Mouse (Mus musculus) hindbrain, embryonic 15.5 days (tissue): ENCODE data around the gene Nf2. TPM values are rescaled to one million over a fixed set of nuclear protein-coding genes. Genes with fewer than 3 reads are reported as not detected.

Experiments
- ATAC-seq: fragments of 200-750 bp; cut with Nextera tagmentation; 2 replicates; pipeline ENCODE4 v1.8.0; 2017; ENCODE audit warnings: low read depth, moderate number of reproducible peaks, moderate TSS enrichment; ENCODE audit not compliant: low FRiP score
- H3K27ac ChIP-seq: fragments of 300-500 bp; sonication (generic); replicated peaks from 2 replicates; pipeline ENCODE4 v1.5.1; 2015; ENCODE audit warnings: mild to moderate bottlenecking, inconsistent platforms
- H3K27me3 ChIP-seq: fragments of 300-500 bp; sonication (generic); 2 replicates; pipeline ENCODE4 v1.6.1; 2015; ENCODE audit warnings: control low read depth, inconsistent platforms
- H3K36me3 ChIP-seq: fragments of 300-500 bp; sonication (generic); 2 replicates; pipeline ENCODE4 v1.6.1; 2015; ENCODE audit warnings: control low read depth, inconsistent platforms
- H3K4me1 ChIP-seq: fragments of 300-500 bp; sonication (generic); replicated peaks from 2 replicates; pipeline ENCODE4 v1.6.1; 2015; ENCODE audit warnings: control low read depth, inconsistent platforms
- H3K4me2 ChIP-seq: fragments of 300-500 bp; sonication (generic); 2 replicates; pipeline ENCODE4 v1.6.1; 2015; ENCODE audit warnings: moderate library complexity, mild to moderate bottlenecking, inconsistent platforms
- H3K4me3 ChIP-seq: fragments of 300-500 bp; sonication (generic); 2 replicates; pipeline ENCODE4 v1.5.1; 2015; ENCODE audit warnings: mild to moderate bottlenecking, inconsistent platforms
- H3K9ac ChIP-seq: fragments of 300-500 bp; sonication (generic); 2 replicates; pipeline ENCODE4 v1.6.1; 2015; ENCODE audit warnings: inconsistent platforms
- H3K9me3 ChIP-seq: fragments of 300-500 bp; sonication (generic); 2 replicates; pipeline ENCODE4 v1.6.1; 2016; ENCODE audit warnings: control low read depth, inconsistent platforms
- WGBS: fragments of 180-500 bp; shearing (Covaris S2); methylation state at CpG from one replicate; pipeline ENCODE4 v1.1.7; 2015; 5-methylcytosine and 5-hydroxymethylcytosine counted together
- polyA plus RNA-seq: library from polyadenylated mRNA; unstranded; fragments of >200 nt; fragmentation: Nextera tagmentation; extraction: Ambion mirVana; gene quantifications from 2 replicates; pipeline ENCODE4 v1.2.1, GENCODE M21; 2015

Nf2 gene
- polyA plus RNA-seq, 1 experiment from 2014 or later = 72.3 TPM

DNA sequence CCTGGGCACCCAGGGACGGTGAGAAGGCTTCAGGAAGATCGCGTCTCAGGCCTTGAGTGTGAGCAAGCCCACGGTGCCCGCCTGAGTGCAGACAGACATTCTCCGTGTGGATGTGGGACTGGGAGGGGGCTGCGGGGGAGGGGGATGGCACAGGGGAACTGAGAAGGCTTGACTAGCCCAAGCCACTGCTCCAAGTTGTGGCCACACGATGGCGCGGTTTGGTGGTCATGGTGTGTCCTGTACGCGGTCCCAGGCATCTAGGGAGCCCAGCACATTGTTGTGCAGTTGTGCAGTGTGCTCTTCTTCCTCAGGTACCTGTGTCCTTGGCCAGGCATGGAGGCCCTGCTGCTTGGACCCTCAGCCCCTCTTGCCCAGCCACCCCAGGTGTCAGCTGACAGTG is 115.2 kb downstream of the Nf2 start:
- Histone ChIP-seq H3K4me1 (peaks cover 16% of the 10 kb centered on the region), H3K27me3 (no peaks in the 10 kb centered on the region), H3K4me2 (no peak overlapping the region), H3K27ac (no peak overlapping the region), H3K9ac (no peak overlapping the region), H3K36me3 (no peaks in the 10 kb centered on the region), H3K4me3 (no peak overlapping the region), H3K9me3 (no peaks in the 10 kb centered on the region)
- ATAC-seq = no peak
- WGBS = 35% methylated on average over 12 of the region's 12 CpGs

DNA sequence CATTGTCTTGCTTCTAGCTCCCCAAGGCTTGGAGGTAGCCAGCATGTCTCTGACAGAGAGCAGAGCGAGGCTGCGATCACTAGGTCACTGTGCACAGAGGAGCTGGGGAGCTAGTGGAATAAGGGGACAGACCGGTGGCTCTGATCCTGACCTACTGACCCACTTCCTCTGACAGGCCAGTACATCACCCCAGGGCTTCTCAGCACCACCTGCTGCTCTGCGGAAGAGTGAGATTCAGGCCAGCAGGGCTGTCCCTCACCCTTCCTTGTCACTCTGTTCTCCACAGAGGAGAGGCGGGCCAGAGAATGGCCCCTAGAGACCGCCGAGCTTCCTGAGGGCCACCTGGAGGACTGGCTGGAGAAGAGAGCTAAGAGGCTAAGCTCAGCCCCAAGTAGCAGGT is 117.6 kb downstream of the Nf2 start:
- WGBS = 81% methylated on average over 7 of the region's 7 CpGs
- Histone ChIP-seq H3K4me3 (no peak overlapping the region), H3K4me2 (no peak overlapping the region), H3K36me3 (no peaks in the 10 kb centered on the region), H3K27me3 (no peaks in the 10 kb centered on the region), H3K4me1 (peaks cover 8% of the 10 kb centered on the region), H3K9ac (no peak overlapping the region), H3K27ac (no peak overlapping the region), H3K9me3 (no peaks in the 10 kb centered on the region)
- no peak for ATAC-seq

DNA sequence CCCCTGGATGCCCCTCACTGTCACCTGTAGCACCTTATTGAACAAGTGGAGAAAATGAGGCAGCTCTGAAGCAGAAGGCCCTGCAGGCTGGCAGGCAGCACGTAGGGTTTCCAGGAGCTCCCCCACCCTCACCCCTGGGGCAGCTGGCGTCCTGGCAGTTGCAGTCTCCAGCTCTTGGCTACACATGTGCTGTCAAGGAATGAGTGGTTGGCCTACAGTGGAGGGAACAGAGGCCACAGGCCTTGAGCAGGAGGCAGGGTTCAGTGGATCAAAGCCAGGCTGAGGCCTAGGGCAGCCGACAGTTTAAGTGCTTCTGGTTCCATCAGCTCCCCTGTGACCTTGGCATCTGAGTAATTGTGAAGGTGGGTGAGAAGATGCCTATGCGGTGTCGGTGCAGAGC is 118.4 kb downstream of the Nf2 start:
- Histone ChIP-seq H3K9ac (no peak overlapping the region), H3K9me3 (no peaks in the 10 kb centered on the region)
- no peak for ATAC-seq

GRCm38 (mm10) chr11:4730096-4730495 is 119.2 kb downstream of the Nf2 start:
- Histone ChIP-seq H3K4me1 (peaks cover 8% of the 10 kb centered on the region), H3K4me3 (no peak overlapping the region), H3K27ac (no peak overlapping the region), H3K9me3 (no peaks in the 10 kb centered on the region), H3K4me2 (no peak overlapping the region), H3K36me3 (peaks cover 5% of the 10 kb centered on the region; the same call in 1 of the 2 replicates), H3K9ac (no peak overlapping the region), H3K27me3 (no peaks in the 10 kb centered on the region)
- ATAC-seq = no peak
- WGBS = 79% methylated on average over 6 of the region's 6 CpGs

More for the DNA sequence above, 118.4 kb downstream of the Nf2 start:
- H3K27me3 ChIP-seq = no peaks in the 10 kb centered on the region
- H3K4me1 ChIP-seq = peaks cover 8% of the 10 kb centered on the region
- no peak overlapping the region for H3K4me2 ChIP-seq
- no peak overlapping the region for H3K4me3 ChIP-seq
- 81% methylated on average over 5 of the region's 5 CpGs for WGBS
- H3K36me3 ChIP-seq = peaks cover 2% of the 10 kb centered on the region; the same call in 1 of the 2 replicates
- no peak overlapping the region for H3K27ac ChIP-seq

- H3K27me3 ChIP-seq = no peaks in the 10 kb centered on the region
- no peak overlapping the region for H3K4me2 ChIP-seq
- H3K9me3 ChIP-seq = no peaks in the 10 kb centered on the region
- no peak overlapping the region for H3K4me3 ChIP-seq
- no peak overlapping the region for H3K9ac ChIP-seq
- peaks cover 5% of the 10 kb centered on the region; the same call in 1 of the 2 replicates for H3K36me3 ChIP-seq
- H3K27ac ChIP-seq = no peak overlapping the region
- peaks cover 8% of the 10 kb centered on the region for H3K4me1 ChIP-seq
- 0 out of 2 replicates have a peak, but pooled peaks have one; percentile 46 for ATAC-seq
- WGBS = 41% methylated on average over 12 of the region's 12 CpGs
Observed at GRCm38 (mm10) chr11:4729603-4730002, 119.7 kb downstream of the Nf2 start.

DNA sequence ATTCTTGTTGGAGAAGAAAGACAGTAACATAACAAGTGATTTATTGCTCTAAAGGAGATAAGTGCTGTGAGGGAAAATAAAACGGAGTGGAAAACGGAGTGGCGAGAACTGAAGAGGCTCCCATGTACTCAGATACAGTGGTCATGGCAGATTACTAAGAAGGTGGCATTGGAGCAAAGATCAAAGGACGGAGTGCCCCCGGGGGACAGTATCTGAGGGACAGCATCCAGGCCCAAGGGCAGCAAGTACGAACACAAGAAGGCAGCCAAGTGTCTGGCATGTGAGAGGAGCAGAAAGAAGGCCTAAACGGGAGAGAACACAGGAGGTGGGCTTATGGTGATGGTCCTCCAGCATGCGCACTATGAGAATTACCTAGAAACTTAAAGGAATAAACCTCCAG is 127.6 kb downstream of the Nf2 start:
- H3K4me3 ChIP-seq = no peak overlapping the region
- peaks cover 15% of the 10 kb centered on the region for H3K4me1 ChIP-seq
- H3K27ac ChIP-seq = no peak overlapping the region
- ATAC-seq = no peak
- H3K36me3 ChIP-seq = peaks cover 5% of the 10 kb centered on the region; the same call in 1 of the 2 replicates
- no peak overlapping the region for H3K4me2 ChIP-seq
- no peaks in the 10 kb centered on the region for H3K9me3 ChIP-seq
- no peaks in the 10 kb centered on the region for H3K27me3 ChIP-seq
- H3K9ac ChIP-seq = no peak overlapping the region
- WGBS = 76% methylated on average over 8 of the region's 8 CpGs

- no peak for ATAC-seq
- no peak overlapping the region for H3K4me3 ChIP-seq
- peaks cover 15% of the 10 kb centered on the region for H3K4me1 ChIP-seq
- 46% methylated on average over 7 of the region's 7 CpGs for WGBS
- H3K36me3 ChIP-seq = peaks cover 4% of the 10 kb centered on the region; the same call in 1 of the 2 replicates
- no peak overlapping the region for H3K27ac ChIP-seq
- H3K4me2 ChIP-seq = no peak overlapping the region
- H3K27me3 ChIP-seq = no peaks in the 10 kb centered on the region
- H3K9me3 ChIP-seq = no peaks in the 10 kb centered on the region
- H3K9ac ChIP-seq = no peak overlapping the region
Observed at GRCm38 (mm10) chr11:4720900-4721580, 128.3 kb downstream of the Nf2 start.

DNA sequence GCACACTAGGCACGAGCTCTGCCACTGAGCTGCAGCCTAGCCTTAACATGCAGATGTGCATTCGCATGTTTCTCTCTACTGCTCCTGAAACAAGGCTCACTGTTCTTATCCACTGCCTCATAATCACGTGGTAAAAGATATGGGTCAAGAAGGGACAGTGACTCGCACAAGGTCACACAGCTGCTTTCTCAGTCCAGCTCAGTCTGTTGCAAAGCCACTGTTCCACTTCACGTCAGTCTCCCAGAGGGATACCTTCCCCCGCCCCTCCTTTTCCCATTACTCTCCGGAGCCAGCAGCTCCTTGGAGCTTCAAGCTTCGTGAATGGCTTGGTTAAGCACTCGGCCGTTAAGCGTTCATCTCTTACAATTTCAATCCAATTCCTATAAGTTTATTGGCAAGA is 128.9 kb downstream of the Nf2 start:
- Histone ChIP-seq H3K9me3 (no peaks in the 10 kb centered on the region), H3K4me2 (no peak overlapping the region), H3K4me1 (peaks cover 15% of the 10 kb centered on the region), H3K27ac (no peak overlapping the region), H3K9ac (no peak overlapping the region), H3K36me3 (no peaks in the 10 kb centered on the region), H3K27me3 (no peaks in the 10 kb centered on the region), H3K4me3 (no peak overlapping the region)
- 53% methylated on average over 11 of the region's 11 CpGs for WGBS
- no peak; the same call in 1 of the 2 replicates for ATAC-seq

- no peak overlapping the region for H3K4me3 ChIP-seq
- H3K36me3 ChIP-seq = no peaks in the 10 kb centered on the region
- no peak overlapping the region for H3K27ac ChIP-seq
- no peaks in the 10 kb centered on the region for H3K9me3 ChIP-seq
- no peak overlapping the region for H3K4me2 ChIP-seq
- 90% methylated on average over 9 of the region's 9 CpGs for WGBS
- H3K4me1 ChIP-seq = peaks cover 15% of the 10 kb centered on the region
- no peaks in the 10 kb centered on the region for H3K27me3 ChIP-seq
- H3K9ac ChIP-seq = no peak overlapping the region
- ATAC-seq = no peak
Observed at GRCm38 (mm10) chr11:4719961-4720360, 129.4 kb downstream of the Nf2 start.

- ATAC-seq = no peak
- Histone ChIP-seq H3K27me3 (no peaks in the 10 kb centered on the region), H3K4me3 (no peak overlapping the region), H3K27ac (no peak overlapping the region), H3K4me1 (peaks cover 15% of the 10 kb centered on the region), H3K36me3 (no peaks in the 10 kb centered on the region), H3K9me3 (no peaks in the 10 kb centered on the region), H3K9ac (no peak overlapping the region), H3K4me2 (no peak overlapping the region)
- WGBS = 82% methylated on average over 5 of the region's 5 CpGs
Observed at GRCm38 (mm10) chr11:4718548-4718947, 130.8 kb downstream of the Nf2 start.

DNA sequence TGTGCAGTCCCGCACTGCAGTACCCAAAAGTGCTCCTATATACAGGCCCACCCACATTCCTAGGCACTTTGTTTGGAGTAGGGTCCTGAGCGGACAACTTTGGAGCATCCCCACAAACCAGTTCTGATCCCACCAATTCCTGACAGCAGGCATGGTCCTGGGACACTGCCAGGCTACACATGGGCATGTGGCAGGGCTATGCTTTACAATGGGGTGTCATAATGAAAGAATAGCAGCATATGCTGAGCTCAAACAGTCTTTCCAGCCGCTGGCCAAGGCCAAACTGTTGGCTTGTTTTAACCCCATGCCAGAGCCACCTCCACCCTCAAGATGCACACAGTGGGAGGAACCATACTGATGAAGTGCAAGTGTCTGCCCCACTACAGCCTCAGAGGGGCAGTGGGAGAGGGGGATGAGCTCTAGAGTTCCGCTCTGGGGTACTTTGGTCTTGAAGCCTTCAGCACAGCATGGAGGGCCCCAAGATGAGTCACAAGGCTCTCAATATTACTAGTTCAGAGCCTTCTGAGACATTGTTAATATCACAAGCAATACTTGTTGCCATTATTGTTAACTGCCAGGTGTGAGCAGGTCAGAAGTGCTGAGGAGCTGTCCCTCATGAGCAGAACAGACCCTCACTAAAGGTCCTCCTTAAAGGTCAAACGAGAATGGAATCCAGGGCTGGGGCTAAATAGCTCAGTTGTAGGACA is 132.7 kb downstream of the Nf2 start:
- H3K27ac ChIP-seq = no peak overlapping the region
- no peak overlapping the region for H3K9ac ChIP-seq
- no peaks in the 10 kb centered on the region for H3K36me3 ChIP-seq
- H3K9me3 ChIP-seq = no peaks in the 10 kb centered on the region
- no peaks in the 10 kb centered on the region for H3K27me3 ChIP-seq
- 80% methylated on average over 5 of the region's 5 CpGs for WGBS
- H3K4me3 ChIP-seq = no peak overlapping the region
- no peak overlapping the region for H3K4me2 ChIP-seq
- H3K4me1 ChIP-seq = peaks cover 15% of the 10 kb centered on the region
- no peak for ATAC-seq
